Mouse (Mus musculus) heart, postnatal 0 days (tissue): ENCODE measurements at regions not wholly inside any gene's neighbourhood (a gene's known extent, or its start where the extent isn't known, plus 50 kb on each side); places are given as distances from the start of the nearest gene placed in this dataset.

ENCODE experiments used
- CTCF ChIP-seq: IDR thresholded peaks from 2 replicates; pipeline ENCODE4 v1.5.1; 2016; ENCODE audit warnings: antibody characterized with exemption, control low read depth, low read depth
- EP300 ChIP-seq: IDR thresholded peaks from 2 replicates; pipeline ENCODE4 v1.6.1; 2016; ENCODE audit warnings: antibody characterized with exemption, low read depth

DNA sequence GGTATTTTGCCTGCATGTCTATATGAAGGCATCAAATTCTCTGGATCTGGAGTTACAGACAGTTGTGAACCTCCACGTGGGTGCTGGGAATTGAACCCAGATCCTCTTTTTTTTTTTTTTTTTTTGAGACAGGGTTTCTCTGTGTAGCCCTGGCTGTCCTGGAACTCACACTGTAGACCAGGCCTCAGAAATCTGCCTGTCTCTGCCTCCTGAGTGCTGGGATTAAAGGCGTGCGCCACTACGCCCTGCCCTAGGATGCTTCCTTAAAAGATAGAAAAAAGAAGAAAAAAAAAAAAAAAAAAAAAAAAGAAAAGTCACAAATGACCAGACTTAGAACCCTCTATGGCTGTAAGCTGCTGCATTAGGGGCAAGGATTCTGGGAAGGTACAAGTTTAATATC lies 111.6 kb downstream of the Sox2 start:
- TF ChIP-seq CTCF: no peak
- no peak for TF ChIP-seq EP300
